In the genomic region with DNA sequence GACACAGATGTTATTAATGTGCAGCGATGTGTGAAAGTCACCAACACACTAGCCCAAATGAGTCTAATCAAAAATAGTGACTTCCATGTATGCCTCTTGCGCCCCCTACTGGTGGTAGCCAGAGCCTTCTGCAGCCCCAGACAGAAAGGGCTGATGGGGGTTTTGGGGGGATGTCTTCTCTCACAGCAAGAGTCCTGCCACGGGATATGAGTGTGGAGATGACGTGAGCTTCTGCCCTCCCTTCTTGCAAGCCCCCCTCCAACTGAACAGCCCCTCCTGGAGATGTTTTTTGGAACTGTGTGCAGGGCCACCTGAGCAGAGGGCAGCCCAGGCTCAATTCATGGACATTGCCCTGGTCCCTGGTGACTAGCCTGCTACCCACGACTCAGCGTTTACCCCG, we compare ENCODE assay signal across 7 mouse cellular contexts. TPM values are rescaled to one million over a fixed set of nuclear protein-coding genes. Genes with fewer than 3 reads are reported as not detected.
A peak's percentile ranks its signal among the peaks of the same experiment; 100 is the strongest.
DNase-seq lines count a peak whose midpoint lies in the region; ATAC-seq and TF ChIP-seq lines count a peak whose summit lies in the region.

No protein-coding gene starts in this region.

- H3K4me3 ChIP-seq in lung, postnatal 0 days (ENCODE audit: low read depth, low read length) = no peak overlapping the region

- no peak overlapping the region for H3K4me2 ChIP-seq in lung, postnatal 0 days (replicated peaks; ENCODE audit: low read depth, low read length)

- H3K9ac ChIP-seq in lung, postnatal 0 days (replicated peaks; ENCODE audit: low read depth) = no peak overlapping the region

- no peaks in the 10 kb centered on the region for H3K9me3 ChIP-seq in lung, postnatal 0 days (ENCODE audit: low read length)

- TF ChIP-seq CTCF in lung, postnatal 0 days (IDR thresholded peaks at IDR 0.05) = peak; percentile 95

- H3K4me1 ChIP-seq in lung, postnatal 0 days (ENCODE audit: insufficient read depth, low read depth, low read length) = no peaks in the 10 kb centered on the region

- 23% methylated on average over 7 of the region's 7 CpGs for WGBS in lung, postnatal 0 days

- DNase-seq in CD8-positive naive resting alpha-beta T cell, adult 2 months (ENCODE audit: low read depth in 2 of 2, low spot score in 2 of 2) = peak; percentile 69 to 75
- DNase-seq in R1 (ENCODE audit: low read depth, low spot score) = peak; percentile 74
- DNase-seq in cerebellum, postnatal 4 days (ENCODE audit: low spot score in 2 of 2) = peak; percentile 55 to 72
- DNase-seq in heart, adult 8-10 months (ENCODE audit: low spot score) = peak; percentile 77
- DNase-seq in layer of hippocampus, adult 11-12 months (ENCODE audit: low spot score) = peak; percentile 78
- DNase-seq in lung, postnatal 0 days (ENCODE audit: low spot score) = peak; percentile 75
- peak; percentile 78 for DNase-seq in right cerebral cortex, postnatal 14 days

- no peak for TF ChIP-seq EP300 in lung, postnatal 0 days (IDR thresholded peaks at IDR 0.05)

- no peak overlapping the region for H3K27ac ChIP-seq in lung, postnatal 0 days (ENCODE audit: low read length)

- H3K27me3 ChIP-seq in lung, postnatal 0 days (replicated peaks; ENCODE audit: insufficient read depth, low read length) = no peaks in the 10 kb centered on the region; the same call in 1 of the 2 replicates

- ATAC-seq in lung, postnatal 0 days = peak; percentile 43; the same call in 1 of the 2 replicates

- no peaks in the 10 kb centered on the region for H3K36me3 ChIP-seq in lung, postnatal 0 days (ENCODE audit: insufficient read depth, low read length)

RNA-seq across cellular contexts. Expression of a gene that starts 7.6 kb away (rescaled TPM):
- total RNA-seq in heart, adult 8-10 months (2022) = 10 to 100 TPM; 21.9 to 36.4 (median 28.1) TPM
- polyA plus RNA-seq in lung, postnatal 0 days (2015; fragmentation: Nextera tagmentation; extraction: Ambion mirVana) = 17.8 and 19.9 TPM in 2 replicates

RNA-seq across cellular contexts. Expression of a gene that starts 11.2 kb away (rescaled TPM):
- 10 to 100 TPM; 30.7 to 35.3 (median 32.1) TPM for total RNA-seq in heart, adult 8-10 months (2022)
- polyA plus RNA-seq in lung, postnatal 0 days (2015; fragmentation: Nextera tagmentation; extraction: Ambion mirVana) = 201 and 223 TPM in 2 replicates
